Mouse (Mus musculus): ENCODE data around the gene Zfp871.
"Not testable (repeated sequence)": the region's sequence is repeated elsewhere in the genome, so short reads cannot be mapped to it uniquely, and the experiment has no call there.

Zfp871 gene

GRCm38 (mm10) chr17:32738406-32738805 lies 49.7 kb downstream of the Zfp871 start:
- DNase-seq (ENCODE audit: low read depth, low spot score): peak; percentile 84

- DNase-seq (ENCODE audit: low read depth, low spot score): peak; percentile 45
These were observed 59.1 kb downstream of the Zfp871 start for GRCm38 (mm10) chr17:32729029-32729428.

- not testable (repeated sequence) for DNase-seq (ENCODE audit: low read depth, low spot score)
These were observed 61.7 kb downstream of the Zfp871 start for GRCm38 (mm10) chr17:32726360-32726759.

DNA sequence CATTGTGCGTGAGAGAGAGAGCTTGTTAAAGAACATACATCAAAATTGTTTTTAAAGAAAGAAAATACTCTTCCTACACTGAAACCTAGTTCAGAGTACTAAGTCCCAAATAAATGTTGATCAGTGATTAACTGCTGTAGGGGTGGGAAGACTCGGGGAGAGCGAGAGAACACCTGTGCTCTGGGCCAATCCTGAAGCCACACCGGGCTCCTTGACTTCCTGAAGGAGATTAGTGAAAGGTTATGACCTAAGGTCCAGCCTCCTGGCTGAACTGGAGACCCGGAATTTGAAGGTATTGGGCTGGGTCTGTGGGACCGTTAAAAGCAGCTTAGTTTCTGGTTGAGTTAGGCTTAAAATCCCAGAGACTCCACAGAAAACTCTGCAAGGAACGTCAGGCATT lies 65.3 kb downstream of the Zfp871 start:
- DNase-seq (ENCODE audit: low read depth, low spot score): no peak

DNA sequence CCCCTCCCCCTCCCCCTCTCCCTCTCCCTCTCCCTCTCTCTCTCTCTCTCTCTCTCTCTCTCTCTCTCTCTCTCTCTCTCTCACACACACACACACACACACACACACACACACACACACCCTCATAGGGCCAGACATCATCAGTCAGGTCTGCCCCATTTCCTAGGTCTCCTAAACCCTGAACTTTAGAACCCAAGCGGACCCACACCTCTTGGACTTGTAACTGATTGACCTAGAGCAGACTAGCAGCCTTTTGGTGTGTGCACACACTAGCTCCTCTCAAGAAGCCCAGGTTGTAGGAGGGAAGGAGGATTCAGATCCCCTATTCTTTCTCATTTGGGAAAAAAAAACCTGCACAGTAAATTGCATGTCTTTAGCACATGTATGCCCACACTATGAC lies 65.9 kb downstream of the Zfp871 start:
- DNase-seq (ENCODE audit: low read depth, low spot score): not testable (repeated sequence)

All from 3T3-L1 (cell line).